Mouse (Mus musculus): Measurements from ENCODE around the gene Lrrc72. TPM values are rescaled to one million over a fixed set of nuclear protein-coding genes. Genes with fewer than 3 reads are reported as not detected.

Gene Lrrc72
- polyA plus RNA-seq (2012; rRNA removed): not detected in 2 replicates

GRCm38 (mm10) chr12:36253298-36253697, at the start of gene Lrrc72:
Lrrc72 (minus strand) TSS chr12:36253398.
- no peak for TF ChIP-seq CTCF (conservative IDR thresholded peaks at IDR 0.05; ENCODE audit: insufficient read depth, insufficient read length, low read depth, low read length)
- no peak for TF ChIP-seq POLR2A (IDR thresholded peaks at IDR 0.05; ENCODE audit: low read depth, low read length)
- no peaks in the 10 kb centered on the region for H3K4me1 ChIP-seq (ENCODE audit: control insufficient read depth, insufficient read depth, low read length)
- WGBS: 91% methylated on average over 9 of the region's 9 CpGs
- DNase-seq: no peak
- no peaks in the 10 kb centered on the region for H3K27me3 ChIP-seq (replicated peaks; ENCODE audit: control insufficient read depth, insufficient read depth, low read length)
- H3K27ac ChIP-seq (ENCODE audit: insufficient read depth, low read depth, low read length): no peak within 1 kb of the TSS
- H3K4me3 ChIP-seq (ENCODE audit: insufficient read depth, low read depth, low read length): no peak within 1 kb of the TSS
- H3K36me3 ChIP-seq (ENCODE audit: control insufficient read depth, insufficient read depth, low read length): no peaks in the 10 kb centered on the region

DNA sequence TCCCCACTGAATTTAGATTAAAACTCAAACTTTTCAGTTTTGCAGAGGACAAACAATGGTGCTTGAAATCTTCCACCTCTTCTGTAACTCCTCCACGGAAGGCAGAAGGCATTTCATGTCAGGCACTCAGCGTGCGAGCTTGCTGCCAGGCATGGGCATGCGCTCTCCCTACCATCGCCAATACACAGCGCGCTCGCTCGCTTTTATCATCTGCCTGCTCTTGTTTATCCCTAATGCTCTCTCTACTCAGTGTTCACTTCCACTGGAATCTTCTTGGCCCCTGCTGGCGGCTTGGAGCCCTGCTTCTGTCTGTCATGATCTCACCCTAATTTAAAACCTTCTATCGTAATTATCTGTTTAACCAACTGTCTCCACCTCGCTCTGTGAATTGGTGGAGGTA, 49.1 kb upstream of the Lrrc72 start:
- Histone ChIP-seq H3K27me3 (replicated peaks; ENCODE audit: control insufficient read depth, insufficient read depth, low read length) (no peaks in the 10 kb centered on the region), H3K36me3 (ENCODE audit: control insufficient read depth, insufficient read depth, low read length) (no peaks in the 10 kb centered on the region), H3K4me3 (ENCODE audit: insufficient read depth, low read depth, low read length) (no peak overlapping the region), H3K4me1 (ENCODE audit: control insufficient read depth, insufficient read depth, low read length) (no peaks in the 10 kb centered on the region), H3K27ac (ENCODE audit: insufficient read depth, low read depth, low read length) (no peak overlapping the region)
- TF ChIP-seq POLR2A (IDR thresholded peaks at IDR 0.05; ENCODE audit: low read depth, low read length): no peak
- no peak for TF ChIP-seq CTCF (conservative IDR thresholded peaks at IDR 0.05; ENCODE audit: insufficient read depth, insufficient read length, low read depth, low read length)
- no peak for DNase-seq
- WGBS: 94% methylated on average over 12 of the region's 12 CpGs

- no peak overlapping the region for H3K4me3 ChIP-seq (ENCODE audit: insufficient read depth, low read depth, low read length)
- no peak overlapping the region for H3K27ac ChIP-seq (ENCODE audit: insufficient read depth, low read depth, low read length)
- H3K27me3 ChIP-seq (replicated peaks; ENCODE audit: control insufficient read depth, insufficient read depth, low read length): no peaks in the 10 kb centered on the region
- 87% methylated on average over 6 of the region's 6 CpGs for WGBS
- no peaks in the 10 kb centered on the region for H3K36me3 ChIP-seq (ENCODE audit: control insufficient read depth, insufficient read depth, low read length)
- H3K4me1 ChIP-seq (ENCODE audit: control insufficient read depth, insufficient read depth, low read length): no peaks in the 10 kb centered on the region
- no peak for DNase-seq
- TF ChIP-seq CTCF (conservative IDR thresholded peaks at IDR 0.05; ENCODE audit: insufficient read depth, insufficient read length, low read depth, low read length): no peak
- no peak for TF ChIP-seq POLR2A (IDR thresholded peaks at IDR 0.05; ENCODE audit: low read depth, low read length)
These were observed 38.1 kb upstream of the Lrrc72 start for GRCm38 (mm10) chr12:36291346-36291745.

DNA sequence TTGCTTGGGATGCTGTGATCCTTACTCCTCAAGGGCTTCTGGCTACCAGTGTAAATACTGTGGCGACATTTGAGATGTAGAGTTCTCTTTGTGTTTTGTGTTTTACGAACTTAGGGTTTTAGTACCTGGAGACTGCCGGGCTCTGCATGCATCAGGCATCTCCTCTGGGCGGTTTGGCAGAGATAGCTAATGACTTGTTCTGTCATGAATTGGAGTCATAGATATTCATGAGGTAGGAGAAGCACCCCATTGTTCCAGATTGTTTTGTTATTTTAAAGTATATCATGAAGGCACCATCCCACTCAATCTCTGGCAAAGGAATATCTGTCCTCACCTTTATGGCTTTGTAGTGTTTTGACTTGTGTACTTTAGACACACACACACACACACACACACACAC, 37.3 kb upstream of the Lrrc72 start:
- no peak for DNase-seq
- H3K36me3 ChIP-seq (ENCODE audit: control insufficient read depth, insufficient read depth, low read length): no peaks in the 10 kb centered on the region
- H3K4me1 ChIP-seq (ENCODE audit: control insufficient read depth, insufficient read depth, low read length): no peaks in the 10 kb centered on the region
- WGBS: 86% methylated on average over 4 of the region's 4 CpGs
- TF ChIP-seq POLR2A (IDR thresholded peaks at IDR 0.05; ENCODE audit: low read depth, low read length) (no peak), CTCF (conservative IDR thresholded peaks at IDR 0.05; ENCODE audit: insufficient read depth, insufficient read length, low read depth, low read length) (no peak)
- no peaks in the 10 kb centered on the region for H3K27me3 ChIP-seq (replicated peaks; ENCODE audit: control insufficient read depth, insufficient read depth, low read length)
- H3K27ac ChIP-seq (ENCODE audit: insufficient read depth, low read depth, low read length): no peak overlapping the region
- no peak overlapping the region for H3K4me3 ChIP-seq (ENCODE audit: insufficient read depth, low read depth, low read length)

- H3K27ac ChIP-seq (ENCODE audit: insufficient read depth, low read depth, low read length): no peak overlapping the region
- H3K36me3 ChIP-seq (ENCODE audit: control insufficient read depth, insufficient read depth, low read length): no peaks in the 10 kb centered on the region
- TF ChIP-seq CTCF (conservative IDR thresholded peaks at IDR 0.05; ENCODE audit: insufficient read depth, insufficient read length, low read depth, low read length): no peak
- no peak for TF ChIP-seq POLR2A (IDR thresholded peaks at IDR 0.05; ENCODE audit: low read depth, low read length)
- H3K27me3 ChIP-seq (replicated peaks; ENCODE audit: control insufficient read depth, insufficient read depth, low read length): no peaks in the 10 kb centered on the region
- no peak overlapping the region for H3K4me3 ChIP-seq (ENCODE audit: insufficient read depth, low read depth, low read length)
- H3K4me1 ChIP-seq (ENCODE audit: control insufficient read depth, insufficient read depth, low read length): no peaks in the 10 kb centered on the region
- 75% methylated on average over 8 of the region's 8 CpGs for WGBS
- DNase-seq: no peak
These were observed 36.4 kb upstream of the Lrrc72 start for GRCm38 (mm10) chr12:36289634-36290033.

- DNase-seq: peak; percentile 2
- TF ChIP-seq POLR2A (IDR thresholded peaks at IDR 0.05; ENCODE audit: low read depth, low read length) (no peak), CTCF (conservative IDR thresholded peaks at IDR 0.05; ENCODE audit: insufficient read depth, insufficient read length, low read depth, low read length) (no peak)
- WGBS: 61% methylated on average over 3 of the region's 3 CpGs
- Histone ChIP-seq H3K27ac (ENCODE audit: insufficient read depth, low read depth, low read length) (no peak overlapping the region), H3K4me1 (ENCODE audit: control insufficient read depth, insufficient read depth, low read length) (no peaks in the 10 kb centered on the region), H3K36me3 (ENCODE audit: control insufficient read depth, insufficient read depth, low read length) (no peaks in the 10 kb centered on the region), H3K4me3 (ENCODE audit: insufficient read depth, low read depth, low read length) (no peak overlapping the region), H3K27me3 (replicated peaks; ENCODE audit: control insufficient read depth, insufficient read depth, low read length) (no peaks in the 10 kb centered on the region)
These were observed 21.6 kb upstream of the Lrrc72 start for GRCm38 (mm10) chr12:36274823-36275222.

DNA sequence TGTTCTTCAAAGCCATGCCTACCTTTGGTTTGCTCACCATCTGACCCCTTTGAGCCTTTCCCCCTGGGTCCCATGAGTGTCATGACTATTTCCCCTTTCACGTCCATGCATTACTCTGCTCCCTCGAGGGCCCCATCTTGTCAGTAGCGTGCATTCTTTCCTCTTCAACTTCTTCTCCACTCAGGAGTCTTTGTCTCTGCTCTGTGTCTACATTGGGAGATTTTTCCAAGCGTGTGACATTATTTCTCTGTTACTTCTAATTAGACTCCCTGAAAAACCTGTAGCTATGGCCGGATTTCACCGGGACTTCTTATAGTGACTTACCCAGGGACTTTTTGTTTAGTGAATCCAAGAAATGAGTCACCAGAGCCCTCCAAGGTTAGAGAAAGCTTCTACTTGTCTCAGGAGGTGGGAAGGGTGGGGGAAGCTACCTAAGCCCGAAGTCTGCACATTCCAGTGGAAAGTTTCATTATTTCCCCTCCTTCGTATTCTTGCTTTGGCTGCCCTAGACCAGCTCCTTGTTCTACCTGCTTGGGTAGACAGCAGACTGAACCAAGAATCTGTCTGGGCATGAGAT, 14.6 kb upstream of the Lrrc72 start:
- Histone ChIP-seq H3K27ac (ENCODE audit: insufficient read depth, low read depth, low read length) (no peak overlapping the region), H3K36me3 (ENCODE audit: control insufficient read depth, insufficient read depth, low read length) (no peaks in the 10 kb centered on the region), H3K27me3 (replicated peaks; ENCODE audit: control insufficient read depth, insufficient read depth, low read length) (no peaks in the 10 kb centered on the region), H3K4me3 (ENCODE audit: insufficient read depth, low read depth, low read length) (no peak overlapping the region), H3K4me1 (ENCODE audit: control insufficient read depth, insufficient read depth, low read length) (no peaks in the 10 kb centered on the region)
- DNase-seq: no peak
- 91% methylated on average over 8 of the region's 8 CpGs for WGBS
- no peak for TF ChIP-seq CTCF (conservative IDR thresholded peaks at IDR 0.05; ENCODE audit: insufficient read depth, insufficient read length, low read depth, low read length)
- TF ChIP-seq POLR2A (IDR thresholded peaks at IDR 0.05; ENCODE audit: low read depth, low read length): no peak

All from kidney, adult 2 months (tissue).